Mouse (Mus musculus) embryonic facial prominence, embryonic 14.5 days (tissue): Measurements from ENCODE around the gene Csgalnact2. TPM values are rescaled to one million over a fixed set of nuclear protein-coding genes. Genes with fewer than 3 reads are reported as not detected.

Experiments used
- ATAC-seq: fragments of 200-750 bp; cut with Nextera tagmentation; 2 replicates; pipeline ENCODE4 v1.8.0; 2017; ENCODE audit warnings: low read depth, moderate number of reproducible peaks, moderate TSS enrichment
- DNase-seq: peaks from one replicate; pipeline ENCODE4 v3.0.0-alpha.2; 2015; ENCODE audit warnings: low spot score
- H3K27ac ChIP-seq: fragments of 300-500 bp; sonication (generic); replicated peaks from 2 replicates; pipeline ENCODE4 v1.5.1; 2014; ENCODE audit warnings: low read depth, mild to moderate bottlenecking, low read length, moderate library complexity
- H3K27me3 ChIP-seq: fragments of 300-500 bp; sonication (generic); replicated peaks from 2 replicates; pipeline ENCODE4 v1.6.1; 2014; ENCODE audit warnings: low read length; ENCODE audit not compliant: control insufficient read depth, insufficient read depth
- H3K36me3 ChIP-seq: fragments of 300-500 bp; sonication (generic); 2 replicates; pipeline ENCODE4 v1.6.1; 2014; ENCODE audit warnings: low read length, mixed read lengths; ENCODE audit not compliant: control insufficient read depth, insufficient read depth
- H3K4me1 ChIP-seq: fragments of 300-500 bp; sonication (generic); 2 replicates; pipeline ENCODE4 v1.6.1; 2014; ENCODE audit warnings: antibody characterized with exemption, low read length; ENCODE audit not compliant: control insufficient read depth, insufficient read depth
- H3K4me2 ChIP-seq: fragments of 300-500 bp; sonication (generic); 2 replicates; pipeline ENCODE4 v1.6.1; 2014; ENCODE audit warnings: low read depth, mild to moderate bottlenecking, low read length, moderate library complexity, mixed read lengths
- H3K4me3 ChIP-seq: fragments of 300-500 bp; sonication (generic); 2 replicates; pipeline ENCODE4 v1.5.1; 2014; ENCODE audit warnings: low read depth, mild to moderate bottlenecking, low read length
- H3K9ac ChIP-seq: fragments of 300-500 bp; sonication (generic); 2 replicates; pipeline ENCODE4 v1.6.1; 2014; ENCODE audit warnings: low read depth, mild to moderate bottlenecking, low read length, moderate library complexity, mixed read lengths
- H3K9me3 ChIP-seq: fragments of 300-500 bp; sonication (generic); 2 replicates; pipeline ENCODE4 v1.6.1; 2016; ENCODE audit warnings: low read length; ENCODE audit not compliant: control insufficient read depth
- WGBS: fragments of 180-500 bp; shearing (Covaris S2); extraction: QIAGEN DNeasy Blood & Tissue Kit; methylation state at CpG from one replicate; pipeline ENCODE4 v1.1.7; 2014; 5-methylcytosine and 5-hydroxymethylcytosine counted together
- microRNA-seq: library from miRNA; unstranded; fragments of <30 nt; microRNA quantifications from one replicate; pipeline ENCODE4, GENCODE M21; 2016; ENCODE audit warnings: borderline number of aligned reads
- polyA plus RNA-seq: library from polyadenylated mRNA; unstranded; fragments of >200 nt; fragmentation: Nextera tagmentation; extraction: Ambion mirVana; gene quantifications from 2 replicates; pipeline ENCODE4 v1.2.1, GENCODE M21; 2014

Csgalnact2 gene
- polyA plus RNA-seq, 1 experiment from 2014 or later = 21.2 TPM

DNA sequence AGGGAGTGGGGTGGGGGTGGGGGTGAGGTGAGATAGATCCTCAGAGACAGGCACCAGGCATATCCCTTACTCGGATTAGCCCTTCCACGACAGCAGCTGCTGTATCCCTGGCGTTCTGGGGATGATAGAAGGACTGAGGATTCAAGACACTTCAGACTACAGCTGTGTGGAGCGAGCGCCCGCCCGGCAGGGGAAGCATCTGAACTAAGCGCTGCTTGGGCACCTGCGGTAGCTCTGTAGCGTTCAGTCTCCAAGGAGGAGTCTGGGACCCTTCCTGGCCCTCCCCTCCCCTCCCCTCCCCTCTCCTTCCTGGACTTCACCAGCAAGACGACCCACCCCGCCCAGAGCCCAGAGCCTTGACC, 73.1 kb downstream of the Csgalnact2 start:
- Histone ChIP-seq H3K36me3 (no peaks in the 10 kb centered on the region), H3K4me3 (peak overlapping the region; percentile 35), H3K27ac (no peak overlapping the region), H3K9me3 (no peaks in the 10 kb centered on the region), H3K27me3 (peaks cover 28% of the 10 kb centered on the region), H3K4me2 (peak overlapping the region; percentile 57), H3K9ac (0 out of 2 replicates have a peak overlapping the region, but pooled peaks have one; percentile 42), H3K4me1 (peaks cover 7% of the 10 kb centered on the region; the same call in 1 of the 2 replicates)
- 0% methylated on average over 7 of the region's 12 CpGs for WGBS
- peak; percentile 54 for DNase-seq
- ATAC-seq = peak; percentile 39

DNA sequence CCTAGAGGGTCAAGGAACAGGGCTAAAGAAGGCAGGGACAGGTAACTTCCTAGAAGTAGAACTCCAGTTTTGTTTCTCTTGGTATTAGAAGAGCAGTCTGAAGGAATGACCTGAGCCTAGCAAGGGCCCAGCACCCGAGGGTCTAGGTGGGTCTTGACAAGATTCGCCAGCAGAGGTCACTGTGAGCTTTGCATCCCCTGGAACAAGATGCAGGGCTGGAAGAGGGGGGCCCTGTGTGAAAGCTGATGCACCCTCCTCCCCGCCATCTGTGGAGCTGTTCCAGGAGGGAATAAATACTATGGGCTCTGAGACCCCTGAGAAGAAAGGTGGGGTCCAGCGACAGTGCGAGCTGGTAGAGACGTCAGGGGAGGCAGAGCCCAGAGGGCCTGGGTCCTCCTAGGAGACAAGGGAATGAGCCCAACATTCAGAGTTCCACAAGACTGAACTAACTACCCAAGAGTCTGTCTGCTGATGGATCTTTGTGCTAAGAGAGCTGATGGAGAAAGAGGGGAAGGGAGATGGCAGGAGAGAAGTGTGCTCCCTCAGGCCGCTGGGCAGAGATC, 73.9 kb downstream of the Csgalnact2 start:
- WGBS = 11% methylated on average over 7 of the region's 7 CpGs
- no peaks in the 10 kb centered on the region for H3K36me3 ChIP-seq
- H3K4me1 ChIP-seq = peaks cover 7% of the 10 kb centered on the region; the same call in 1 of the 2 replicates
- no peaks in the 10 kb centered on the region for H3K9me3 ChIP-seq
- peak overlapping the region; percentile 57; the same call in 1 of the 2 replicates for H3K4me2 ChIP-seq
- H3K4me3 ChIP-seq = no peak overlapping the region
- DNase-seq (peak; percentile 75), ATAC-seq (no peak)
- H3K9ac ChIP-seq = no peak overlapping the region
- peaks cover 28% of the 10 kb centered on the region for H3K27me3 ChIP-seq
- no peak overlapping the region for H3K27ac ChIP-seq

DNA sequence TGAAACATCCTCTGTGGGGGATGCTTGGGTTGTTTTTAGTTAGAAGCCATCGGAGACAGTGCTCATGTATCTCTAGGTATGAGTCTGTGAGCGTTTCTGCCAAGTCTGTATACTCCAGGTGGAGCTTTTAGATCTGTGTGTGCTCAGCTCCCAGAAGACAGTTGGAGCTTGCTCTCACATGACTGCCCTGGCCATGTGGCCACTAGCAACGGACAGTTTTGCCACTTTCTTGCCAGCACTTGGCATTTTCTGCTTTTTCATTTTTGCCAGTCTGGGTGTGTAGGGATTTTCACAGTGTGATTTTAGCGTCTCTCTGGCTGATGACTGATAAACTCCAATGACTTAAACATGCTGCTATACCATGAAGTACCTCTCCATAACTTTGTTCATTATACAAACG, 75.7 kb downstream of the Csgalnact2 start:
- 67% methylated on average over 5 of the region's 5 CpGs for WGBS
- no peak overlapping the region for H3K27ac ChIP-seq
- H3K27me3 ChIP-seq = peaks cover 28% of the 10 kb centered on the region
- DNase-seq (no peak), ATAC-seq (no peak)
- no peak overlapping the region for H3K4me3 ChIP-seq
- H3K36me3 ChIP-seq = no peaks in the 10 kb centered on the region
- H3K9me3 ChIP-seq = no peaks in the 10 kb centered on the region
- no peak overlapping the region for H3K9ac ChIP-seq
- H3K4me2 ChIP-seq = no peak overlapping the region
- peaks cover 7% of the 10 kb centered on the region; the same call in 1 of the 2 replicates for H3K4me1 ChIP-seq

DNA sequence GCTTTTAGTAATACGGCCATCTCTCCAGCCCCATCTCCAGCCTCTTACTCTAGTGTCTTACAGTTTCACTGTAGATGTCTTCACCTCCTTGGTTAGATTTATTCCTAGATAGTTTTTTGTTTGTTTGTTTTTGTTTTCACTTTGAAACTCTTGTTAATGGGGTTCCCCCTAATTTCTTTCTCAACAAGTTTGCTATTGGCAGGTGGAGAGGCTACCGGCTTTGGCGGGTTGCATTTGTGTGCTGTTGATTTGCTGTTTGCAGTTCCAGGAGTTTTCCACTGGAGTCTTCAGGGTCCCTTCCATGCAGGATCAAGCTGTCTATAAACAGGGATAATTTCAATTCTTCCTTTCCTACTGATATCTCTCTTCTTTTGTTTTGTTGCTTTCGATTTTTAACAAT, 77.7 kb downstream of the Csgalnact2 start:
- H3K9ac ChIP-seq = no peak overlapping the region
- H3K4me2 ChIP-seq = no peak overlapping the region
- no peak overlapping the region for H3K27ac ChIP-seq
- no peak for ATAC-seq
- WGBS = 94% methylated on average over 4 of the region's 4 CpGs
- H3K9me3 ChIP-seq = no peaks in the 10 kb centered on the region
- DNase-seq = no peak
- no peak overlapping the region for H3K4me3 ChIP-seq
- H3K27me3 ChIP-seq = peaks cover 19% of the 10 kb centered on the region
- H3K4me1 ChIP-seq = peaks cover 2% of the 10 kb centered on the region; the same call in 1 of the 2 replicates
- H3K36me3 ChIP-seq = no peaks in the 10 kb centered on the region

Small RNAs within 50 kb of the gene (microRNA-seq; reads per million reads assigned to microRNA genes)
- not detected for gene Mir7044

Other genes starting within 250 kb of the Csgalnact2 start
- 583 and 637 TPM in 2 replicates for gene Hnrnpf, start 238.8 kb downstream of the Csgalnact2 start, polyA plus RNA-seq
- 1.2 and 2.8 TPM in 2 replicates for gene Fxyd4, start 201.4 kb downstream of the Csgalnact2 start, polyA plus RNA-seq
- gene Rasgef1a, start 127.7 kb downstream of the Csgalnact2 start, polyA plus RNA-seq = 0.21 and 0.49 TPM in 2 replicates
- 6.5 and 7.4 TPM in 2 replicates for gene Ret, start 58.6 kb upstream of the Csgalnact2 start, polyA plus RNA-seq